Mouse (Mus musculus) E14TG2a.4 (cell line): ENCODE measurements around the gene Lcn12.

Experiments used
- H3K27me3 ChIP-seq: 2 replicates; pipeline ENCODE4 v1.6.1; 2014; ENCODE audit warnings: low read length, control low read depth; ENCODE audit not compliant: insufficient read depth
- H3K36me3 ChIP-seq: 2 replicates; pipeline ENCODE4 v1.6.1; 2014; ENCODE audit warnings: low read length, control low read depth; ENCODE audit not compliant: insufficient read depth
- H3K4me1 ChIP-seq: replicated peaks from 2 replicates; pipeline ENCODE4 v1.6.1; 2014; ENCODE audit warnings: low read depth, low read length, control low read depth
- H3K4me3 ChIP-seq: replicated peaks from 2 replicates; pipeline ENCODE4 v1.5.1; 2014; ENCODE audit warnings: mild to moderate bottlenecking, low read length
- H3K9me3 ChIP-seq: 2 replicates; pipeline ENCODE4 v1.6.1; 2014; ENCODE audit warnings: low read length, control low read depth
- CTCF ChIP-seq: conservative IDR thresholded peaks from 2 replicates; pipeline ENCODE4 v1.5.1; 2014; ENCODE audit warnings: low read length
- NANOG ChIP-seq: IDR thresholded peaks from 2 replicates; pipeline ENCODE4 v1.6.1; 2014; ENCODE audit warnings: borderline replicate concordance, low read length, mixed read lengths
- POU5F1 ChIP-seq: IDR thresholded peaks from 2 replicates; pipeline ENCODE4 v1.6.1; 2014; ENCODE audit warnings: low read length, borderline replicate concordance

Lcn12 gene

DNA sequence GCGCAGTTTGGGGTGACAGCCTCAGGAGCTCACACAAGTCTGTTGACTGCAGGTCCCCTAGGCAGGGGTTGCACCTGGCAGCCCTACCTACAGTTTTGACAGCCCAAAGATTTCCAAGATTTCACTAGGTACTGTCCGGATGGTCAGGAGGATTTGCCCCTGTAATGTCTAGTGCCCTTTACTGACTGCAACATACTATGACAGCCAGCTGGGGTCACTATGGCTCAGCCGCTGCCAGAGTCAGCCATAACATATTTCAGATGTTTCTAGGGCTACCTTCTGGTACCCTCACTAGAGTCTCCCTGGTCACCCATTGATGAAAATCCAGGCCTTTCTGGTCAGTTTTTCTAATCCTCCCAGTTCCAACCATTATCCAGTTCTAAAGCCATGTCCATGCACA is 16.2 kb upstream of the Lcn12 start:
- H3K36me3 ChIP-seq, result peaks cover 8% of the 10 kb centered on the region
- H3K4me3 ChIP-seq, result no peak overlapping the region
- H3K4me1 ChIP-seq, result peaks cover under 1% of the 10 kb centered on the region; the same call in 1 of the 2 replicates
- no peaks in the 10 kb centered on the region for H3K27me3 ChIP-seq
- TF ChIP-seq NANOG (no peak), CTCF (no peak), POU5F1 (no peak)
- no peaks in the 10 kb centered on the region for H3K9me3 ChIP-seq

DNA sequence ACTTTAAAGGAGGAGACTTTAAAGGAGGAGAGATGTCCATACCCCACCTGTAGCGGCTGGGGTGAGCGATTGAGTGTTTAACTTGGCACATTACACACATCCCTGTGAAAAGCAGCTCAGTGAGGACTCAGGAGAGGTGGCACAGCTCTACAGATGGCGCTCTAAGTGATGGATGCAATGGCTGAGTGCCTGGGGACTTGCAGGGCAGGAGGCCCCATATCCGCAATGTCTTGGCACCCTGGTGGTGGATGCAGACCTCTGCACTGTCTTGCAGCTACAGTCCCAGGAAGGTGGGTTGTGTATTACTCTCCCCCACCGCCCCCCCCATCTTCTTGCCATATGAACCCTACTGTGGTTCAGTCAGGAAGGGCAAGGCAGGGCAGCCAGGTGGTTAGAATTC is 13.3 kb upstream of the Lcn12 start:
- Histone ChIP-seq H3K36me3 (peaks cover 31% of the 10 kb centered on the region), H3K4me3 (no peak overlapping the region), H3K27me3 (no peaks in the 10 kb centered on the region), H3K9me3 (no peaks in the 10 kb centered on the region), H3K4me1 (peaks cover 25% of the 10 kb centered on the region)
- TF ChIP-seq NANOG (no peak), POU5F1 (no peak), CTCF (peak; percentile 19; the same call in 1 of the 2 replicates)

DNA sequence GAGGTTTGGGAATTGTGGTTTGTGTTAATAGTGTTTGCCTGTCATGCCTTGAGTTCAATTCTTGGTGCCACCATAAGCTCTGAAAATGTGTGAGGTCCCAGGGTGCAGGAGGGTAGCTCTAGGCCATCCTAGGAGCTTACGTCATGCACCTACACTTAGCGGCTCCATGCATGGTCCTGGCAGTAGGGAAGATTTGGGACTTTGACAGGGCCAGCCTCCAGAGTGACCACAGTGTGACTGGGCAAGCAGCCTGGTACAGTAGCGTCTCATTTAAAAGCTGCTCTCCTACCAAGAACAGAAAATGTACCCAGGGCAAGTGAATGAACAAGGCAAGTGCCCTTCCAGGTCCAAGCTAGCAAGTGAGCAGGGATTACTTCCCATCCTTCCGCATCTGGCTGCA is 12.1 kb upstream of the Lcn12 start:
- H3K4me3 ChIP-seq, result no peak overlapping the region
- no peaks in the 10 kb centered on the region for H3K27me3 ChIP-seq
- H3K9me3 ChIP-seq, result no peaks in the 10 kb centered on the region
- TF ChIP-seq CTCF (no peak), NANOG (no peak), POU5F1 (no peak)
- H3K4me1 ChIP-seq, result peaks cover 35% of the 10 kb centered on the region
- peaks cover 31% of the 10 kb centered on the region for H3K36me3 ChIP-seq

DNA sequence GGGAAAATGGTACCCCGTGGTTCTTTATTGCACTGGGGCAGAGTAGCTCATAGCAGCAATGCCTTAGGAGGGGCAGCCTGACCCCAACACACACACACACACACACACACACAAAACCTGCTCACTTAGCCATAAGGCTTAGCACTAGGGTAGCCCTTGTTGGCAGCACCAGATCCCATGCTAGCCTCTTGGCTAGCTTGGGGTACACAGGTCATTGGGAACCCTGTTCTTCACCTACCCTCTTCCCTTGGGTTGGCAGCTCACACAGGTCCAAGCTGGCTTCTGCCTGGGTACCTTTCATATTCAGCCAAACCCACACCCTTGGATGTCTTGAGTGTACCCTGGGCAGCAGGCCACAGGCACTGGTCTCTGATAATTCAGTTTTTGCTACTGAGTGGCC is 11.3 kb upstream of the Lcn12 start:
- Histone ChIP-seq H3K36me3 (peaks cover 31% of the 10 kb centered on the region), H3K4me3 (no peak overlapping the region), H3K4me1 (peaks cover 39% of the 10 kb centered on the region), H3K27me3 (no peaks in the 10 kb centered on the region), H3K9me3 (no peaks in the 10 kb centered on the region)
- TF ChIP-seq NANOG (no peak), CTCF (no peak), POU5F1 (no peak)

DNA sequence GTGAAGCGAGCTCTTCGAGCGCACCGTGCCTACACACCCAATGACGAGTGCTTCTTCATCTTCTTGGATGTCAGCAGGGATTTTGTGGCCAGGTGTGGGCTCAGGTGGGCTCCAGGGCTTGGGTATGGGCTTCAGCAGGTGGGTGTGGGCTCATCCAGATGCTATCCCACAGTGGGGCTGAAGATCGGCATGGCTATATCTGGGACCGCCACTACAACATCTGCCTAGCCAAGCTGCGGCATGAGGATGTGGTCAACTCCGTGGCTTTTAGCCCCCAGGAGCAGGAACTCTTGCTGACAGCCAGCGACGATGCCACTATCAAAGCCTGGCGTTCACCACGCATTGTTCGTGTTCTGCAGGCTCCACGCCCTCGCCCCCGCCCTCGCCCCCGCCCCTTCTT is 10.8 kb upstream of the Lcn12 start:
- H3K4me1 ChIP-seq, result peaks cover 44% of the 10 kb centered on the region
- no peak overlapping the region for H3K4me3 ChIP-seq
- no peaks in the 10 kb centered on the region for H3K9me3 ChIP-seq
- no peak for TF ChIP-seq POU5F1
- TF ChIP-seq NANOG, result no peak
- no peak for TF ChIP-seq CTCF
- H3K36me3 ChIP-seq, result peaks cover 31% of the 10 kb centered on the region
- no peaks in the 10 kb centered on the region for H3K27me3 ChIP-seq

DNA sequence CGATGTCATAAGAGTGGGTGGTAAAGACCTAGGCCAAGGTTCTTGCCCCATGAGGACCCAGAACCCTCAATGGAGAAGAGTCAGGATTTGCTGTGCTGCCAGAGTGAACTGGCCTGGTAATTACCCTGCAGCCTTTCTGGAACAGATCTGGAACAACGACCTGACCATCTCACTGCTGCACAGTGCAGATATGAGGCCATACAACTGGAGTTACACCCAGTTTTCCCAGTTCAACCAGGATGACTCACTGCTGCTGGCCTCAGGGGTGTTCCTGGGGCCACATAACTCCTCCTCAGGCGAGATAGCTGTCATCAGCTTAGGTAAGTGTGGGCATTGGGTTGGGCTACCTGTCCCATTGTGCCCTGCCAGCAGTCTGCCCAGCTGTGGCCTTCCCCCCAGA is 9.0 kb upstream of the Lcn12 start:
- TF ChIP-seq NANOG (no peak), CTCF (no peak), POU5F1 (no peak)
- Histone ChIP-seq H3K36me3 (peaks cover 31% of the 10 kb centered on the region), H3K9me3 (no peaks in the 10 kb centered on the region), H3K27me3 (no peaks in the 10 kb centered on the region), H3K4me1 (peaks cover 61% of the 10 kb centered on the region), H3K4me3 (peak overlapping the region; percentile 93)

DNA sequence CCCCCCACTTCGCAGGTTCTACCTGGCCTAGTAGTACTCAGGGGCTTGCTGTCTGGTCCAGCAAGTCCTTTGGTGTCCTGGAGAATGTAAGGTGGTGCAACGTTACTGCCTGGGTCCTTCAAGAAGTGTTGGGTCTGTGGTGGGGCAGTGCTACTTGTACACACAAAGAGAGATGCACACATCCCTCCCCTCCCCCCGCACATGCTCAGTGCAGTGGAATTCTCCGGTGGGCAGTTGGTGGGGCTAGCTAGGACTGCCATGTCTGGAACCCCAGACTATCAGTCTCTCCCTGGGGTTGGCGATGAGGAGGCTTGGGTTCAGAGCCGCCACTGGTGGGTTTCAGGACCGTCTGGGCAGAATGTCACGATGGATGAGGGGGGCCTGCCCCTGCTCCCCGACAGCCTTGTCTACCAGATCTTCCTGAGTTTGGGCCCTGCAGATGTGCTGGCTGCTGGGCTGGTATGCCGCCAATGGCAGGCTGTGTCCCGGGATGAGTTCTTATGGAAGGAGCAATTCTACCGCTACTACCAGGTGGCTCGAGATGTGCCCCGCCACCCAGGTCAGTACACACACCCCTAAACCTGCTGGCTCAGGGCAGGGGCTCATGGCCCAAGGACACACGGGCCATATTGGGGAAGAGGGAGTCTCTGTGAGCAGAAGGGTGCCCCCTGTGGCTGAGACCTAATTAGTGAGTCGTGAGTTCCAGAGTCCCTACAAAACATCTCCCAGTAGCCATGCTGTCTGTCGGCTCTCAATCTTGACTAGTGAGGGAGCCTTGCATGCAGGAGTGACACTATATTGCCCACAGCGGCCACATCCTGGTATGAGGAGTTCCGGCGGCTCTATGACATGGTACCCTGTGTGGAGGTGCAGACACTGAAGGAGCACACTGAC is 8.1 kb upstream of the Lcn12 start, which contains the start of gene C8g:
TSS of gene C8g (minus strand) at position 127 of the 894 bp plus-strand sequence.
- no peak for TF ChIP-seq POU5F1
- no peak for TF ChIP-seq CTCF
- no peak for TF ChIP-seq NANOG
- Histone ChIP-seq H3K27me3 (no peaks in the 10 kb centered on the region), H3K4me1 (peaks cover 68% of the 10 kb centered on the region), H3K4me3 (peak within 1 kb of the TSS; percentile 93), H3K9me3 (no peaks in the 10 kb centered on the region), H3K36me3 (peaks cover 31% of the 10 kb centered on the region)

DNA sequence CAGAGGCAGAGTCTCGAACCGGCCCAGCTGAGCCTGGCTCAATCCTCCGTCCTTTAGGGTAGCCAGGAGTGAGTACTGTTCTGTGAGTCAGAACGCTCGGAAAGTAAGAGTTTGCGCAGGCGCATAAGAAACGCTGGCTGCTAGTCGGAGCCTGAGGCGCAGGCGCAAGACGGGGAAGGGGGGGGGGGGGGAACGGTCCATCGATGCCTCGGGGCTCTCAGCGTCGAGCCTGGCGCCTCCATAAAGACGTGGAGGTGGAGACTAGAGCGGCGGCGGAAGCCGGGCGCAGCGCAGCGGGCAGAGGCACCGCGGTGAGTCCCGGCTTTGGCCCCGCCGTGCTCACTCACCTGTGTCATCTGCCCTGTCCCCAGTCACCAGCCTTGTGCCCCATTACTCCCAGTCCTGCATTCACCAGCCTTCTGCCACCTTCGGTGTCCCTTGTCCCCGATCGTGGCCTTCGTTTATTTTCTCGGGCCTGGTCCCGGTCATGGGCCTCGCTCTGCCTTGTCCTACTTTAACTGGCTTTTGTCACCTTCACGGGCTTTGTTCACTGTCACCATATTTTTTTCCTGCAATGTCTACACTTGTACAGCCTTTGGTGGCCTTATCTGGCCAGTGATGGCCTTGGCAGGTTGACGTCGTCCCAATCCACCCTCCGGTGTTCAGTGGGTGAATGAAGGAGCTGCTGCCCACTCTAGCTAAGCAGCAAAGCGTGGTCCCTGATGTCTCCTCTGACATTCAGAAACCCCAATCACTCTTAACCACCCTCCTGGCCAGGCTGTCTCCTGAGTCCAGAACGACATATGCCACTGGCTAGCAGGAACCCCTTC is 7.1 kb upstream of the Lcn12 start, which contains the start of gene Fbxw5:
TSS of gene Fbxw5 (plus strand) at position 175 of the 830 bp plus-strand sequence.
- no peaks in the 10 kb centered on the region for H3K9me3 ChIP-seq
- no peaks in the 10 kb centered on the region for H3K27me3 ChIP-seq
- peak within 1 kb of the TSS; percentile 93 for H3K4me3 ChIP-seq
- peaks cover 31% of the 10 kb centered on the region for H3K36me3 ChIP-seq
- no peak for TF ChIP-seq POU5F1
- no peak for TF ChIP-seq NANOG
- no peak for TF ChIP-seq CTCF
- peaks cover 68% of the 10 kb centered on the region for H3K4me1 ChIP-seq
